Mouse (Mus musculus): ENCODE data around the gene Tspyl4.

- TF ChIP-seq POLR2A (IDR thresholded peaks at IDR 0.05; ENCODE audit: borderline replicate concordance, low read depth, low read length), result no peak
- TF ChIP-seq CTCF (IDR thresholded peaks at IDR 0.05; ENCODE audit: low read depth, low read length), result no peak
Measured at GRCm38 (mm10) chr10:34247757-34248156, 49.5 kb upstream of the Tspyl4 start.
